Mouse (Mus musculus) monocyte, adult 2 months (primary cell): ENCODE results near the gene Cabp2.
A peak's percentile ranks its signal among the peaks of the same experiment; 100 is the strongest.

Experiments
- DNase-seq, 2 experiments: peaks; one replicate each; pipeline ENCODE4 v3.0.0; 2022; ENCODE audit warnings: low spot score in 2 of 2, low read depth in 1 of 2

Cabp2 gene

GRCm38 (mm10) chr19:4080511-4081009 lies 818 bp upstream of the Cabp2 start:
- no peak for DNase-seq

DNA sequence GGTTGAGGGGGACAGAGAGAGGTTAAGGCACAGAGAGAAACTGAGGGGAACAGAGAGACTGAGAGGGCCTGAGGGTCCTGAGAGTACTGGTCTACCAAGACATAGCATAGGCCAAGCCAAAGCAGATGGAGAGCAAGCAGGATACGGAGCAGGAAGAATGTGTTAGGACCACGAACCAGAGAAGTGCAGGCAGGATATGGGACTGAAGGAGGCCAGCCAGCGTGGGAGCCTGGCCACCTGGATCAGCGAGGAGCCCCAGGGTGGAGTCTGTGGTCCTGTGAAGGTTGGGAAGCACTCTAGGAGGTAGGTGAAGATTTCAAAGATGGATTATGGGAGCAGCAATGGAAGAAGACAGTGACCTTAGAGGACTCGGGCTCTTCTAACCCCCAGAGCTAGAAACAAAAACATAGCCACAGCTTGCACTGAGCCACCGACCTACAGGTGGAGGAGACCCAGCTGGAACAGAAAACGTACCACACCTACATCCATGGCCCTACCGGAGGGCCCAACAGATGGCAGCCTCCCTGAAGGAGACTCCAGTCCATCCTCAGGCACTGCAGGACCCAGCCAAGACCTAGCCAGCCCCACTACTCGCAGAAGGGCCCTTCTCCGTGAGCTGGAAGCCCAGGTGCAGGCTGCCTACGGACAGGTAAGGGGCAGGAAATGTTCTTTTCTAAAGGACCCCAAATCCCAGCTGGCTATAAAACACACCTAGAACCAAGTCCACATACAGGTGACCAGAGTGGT lies 1.0 kb downstream of the Cabp2 start:
- DNase-seq, result no peak

- no peak for DNase-seq
Observed at GRCm38 (mm10) chr19:4083316-4083715, 1.9 kb downstream of the Cabp2 start.

GRCm38 (mm10) chr19:4083826-4084225 lies 2.4 kb downstream of the Cabp2 start:
- no peak for DNase-seq

- no peak for DNase-seq
Observed at GRCm38 (mm10) chr19:4084984-4085383, 3.6 kb downstream of the Cabp2 start.

DNA sequence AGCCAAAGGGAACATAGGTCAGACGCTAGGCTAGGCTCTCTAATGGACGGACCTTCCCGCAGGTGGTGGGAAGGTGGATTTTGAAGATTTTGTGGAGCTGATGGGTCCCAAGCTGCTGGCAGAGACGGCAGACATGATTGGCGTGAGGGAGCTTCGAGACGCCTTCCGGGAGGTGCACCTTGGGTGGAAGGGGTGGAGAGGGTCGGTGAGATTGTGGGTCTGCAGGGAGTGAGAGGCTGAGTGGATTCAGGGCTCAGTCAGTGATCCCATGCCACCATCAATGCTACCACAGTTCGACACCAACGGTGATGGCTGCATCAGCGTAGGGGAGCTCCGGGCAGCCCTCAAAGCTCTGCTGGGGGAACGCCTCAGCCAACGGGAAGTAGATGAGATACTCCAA lies 4.8 kb downstream of the Cabp2 start:
- no peak for DNase-seq

- DNase-seq, result no peak
Observed at GRCm38 (mm10) chr19:4087090-4087489, 5.7 kb downstream of the Cabp2 start.

GRCm38 (mm10) chr19:4088146-4088545 lies 6.8 kb downstream of the Cabp2 start:
- DNase-seq, result no peak

DNA sequence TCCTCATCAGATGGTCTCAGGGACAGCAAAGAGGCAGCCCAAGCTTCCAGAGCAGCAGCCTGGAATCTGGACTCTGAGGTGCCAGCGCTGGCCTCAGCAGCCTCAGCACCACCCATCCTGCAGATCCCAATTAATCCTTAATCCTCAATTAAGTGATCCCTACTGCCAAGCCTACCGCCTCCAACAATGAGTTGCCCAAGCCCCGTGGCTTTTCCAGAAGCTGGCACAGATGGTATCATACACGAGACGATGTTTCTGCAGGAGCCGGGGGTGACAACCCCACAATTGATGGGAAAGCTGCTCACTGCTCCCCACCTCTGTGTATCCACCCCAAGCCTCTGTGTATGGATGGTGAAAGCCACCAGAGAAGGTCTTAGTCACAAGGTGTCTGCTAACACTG lies 7.8 kb downstream of the Cabp2 start:
- no peak for DNase-seq

GRCm38 (mm10) chr19:4090446-4090845 lies 9.1 kb downstream of the Cabp2 start:
- no peak for DNase-seq

- no peak for DNase-seq
Observed at GRCm38 (mm10) chr19:4091383-4091782, 10.0 kb downstream of the Cabp2 start.

DNA sequence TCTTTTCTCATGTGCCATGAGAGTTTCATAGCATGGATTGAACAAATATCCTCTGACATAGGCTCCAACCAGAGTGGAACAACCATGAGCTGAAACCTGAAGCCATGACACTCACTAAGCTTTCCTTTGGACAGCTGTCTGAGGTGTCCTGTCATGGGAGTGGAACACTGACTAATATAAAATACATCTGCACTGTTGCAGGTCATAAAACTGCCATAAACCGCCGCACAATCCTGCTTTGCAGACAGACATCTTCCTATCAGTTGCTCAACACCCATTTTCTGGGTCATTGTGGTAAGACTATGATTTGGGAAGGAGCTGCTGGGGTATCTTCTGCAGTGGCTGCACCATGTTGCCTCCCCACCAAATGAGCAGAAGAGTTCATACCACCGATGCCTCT lies 11.4 kb downstream of the Cabp2 start:
- DNase-seq, result no peak

GRCm38 (mm10) chr19:4093772-4094171 lies 12.4 kb downstream of the Cabp2 start:
- DNase-seq, result no peak

GRCm38 (mm10) chr19:4094348-4094747 lies 13.0 kb downstream of the Cabp2 start:
- no peak for DNase-seq

GRCm38 (mm10) chr19:4094774-4095303 lies 13.5 kb downstream of the Cabp2 start:
- no peak for DNase-seq

DNA sequence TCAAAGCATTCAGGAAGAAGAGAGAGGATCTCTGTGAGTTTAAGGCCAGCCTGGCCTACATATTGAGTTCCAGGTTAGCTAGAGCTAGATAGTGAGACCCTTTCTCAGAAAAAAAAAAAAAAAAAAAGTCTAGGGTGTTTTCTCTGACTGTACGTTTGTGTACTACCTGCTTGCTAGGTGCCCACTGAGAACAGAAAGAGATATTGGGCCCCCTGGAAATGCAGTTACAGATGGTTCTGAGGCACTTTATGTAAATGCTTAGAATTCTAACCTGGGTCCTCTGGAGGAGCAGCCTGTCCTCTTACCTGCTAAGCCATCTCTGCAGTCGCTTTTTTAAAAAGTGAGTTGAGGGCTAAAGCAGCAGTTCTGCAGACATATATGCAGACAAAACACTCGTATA lies 14.4 kb downstream of the Cabp2 start:
- DNase-seq, result no peak

DNA sequence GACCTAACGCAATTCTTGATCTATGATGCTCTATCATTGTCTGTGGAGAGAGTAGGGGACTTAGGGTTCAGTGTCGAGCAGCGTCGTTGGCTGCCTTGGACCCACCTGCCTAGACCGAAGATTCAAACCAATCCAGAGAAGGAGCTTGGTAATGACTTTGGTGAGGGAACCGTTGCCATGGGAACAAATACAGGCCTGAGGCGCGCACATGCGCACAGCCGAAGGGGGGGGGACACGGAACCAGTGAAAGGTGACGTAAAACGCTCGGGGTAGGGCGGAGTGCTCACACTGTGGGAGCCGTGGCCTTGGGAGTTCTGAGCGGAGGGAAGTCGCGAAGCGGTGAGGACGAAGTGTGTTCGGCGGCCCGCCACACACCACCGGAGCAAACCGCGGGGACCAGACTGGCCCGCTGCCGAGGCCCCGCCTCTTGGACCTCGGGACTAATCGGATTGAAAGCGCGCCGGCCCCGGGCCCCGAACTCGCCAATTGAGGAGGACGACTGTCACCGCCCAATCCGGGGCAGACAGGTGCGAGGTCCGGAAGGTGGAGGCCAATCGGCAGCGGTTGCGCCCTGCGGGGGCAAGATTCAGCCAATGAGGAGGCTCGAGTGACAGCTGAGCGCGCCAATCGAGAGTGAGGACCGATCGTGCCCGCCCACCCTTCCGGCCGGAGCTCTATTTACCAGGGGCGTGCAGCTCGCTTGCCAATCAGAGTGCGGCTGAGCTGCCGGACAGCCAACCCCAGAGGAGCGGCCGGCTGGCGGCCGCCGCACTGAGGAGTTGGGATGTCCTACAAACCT lies 15.5 kb downstream of the Cabp2 start, which contains the start of gene Cdk2ap2:
TSS of gene Cdk2ap2 (plus strand) at position 541 of the 799 bp plus-strand sequence.
- DNase-seq, result peak; percentile 99

- peak in 1 of 2 experiments; percentile 78 for DNase-seq
Observed at GRCm38 (mm10) chr19:4097441-4097825, 16.1 kb downstream of the Cabp2 start.

DNA sequence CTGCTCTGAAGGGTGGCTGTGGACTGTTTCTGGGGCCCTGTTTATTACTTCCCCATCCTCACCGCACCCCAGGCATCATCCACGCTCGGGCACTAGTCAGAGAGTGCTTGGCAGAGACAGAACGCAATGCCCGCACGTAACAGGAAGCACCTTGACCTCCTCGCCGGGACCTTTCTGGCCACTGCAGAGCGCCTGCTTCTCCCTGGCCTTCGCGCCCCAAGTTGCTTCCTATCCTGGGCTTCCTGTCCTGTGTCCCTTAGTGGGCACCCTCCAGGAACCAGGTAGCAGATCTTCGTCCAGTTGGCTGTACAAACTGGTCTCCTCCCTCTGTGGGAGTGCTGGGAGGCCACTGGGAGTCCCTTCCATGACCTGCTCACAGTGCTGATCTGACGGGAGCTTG lies 17.0 kb downstream of the Cabp2 start:
- DNase-seq, result peak in 1 of 2 experiments; percentile 25

- peak; percentile 79 to 88 for DNase-seq
Observed at GRCm38 (mm10) chr19:4099056-4099455, 17.7 kb downstream of the Cabp2 start.

- DNase-seq, result peak in 1 of 2 experiments; percentile 61
Observed at GRCm38 (mm10) chr19:4099837-4100717, 18.7 kb downstream of the Cabp2 start, which contains the start of gene Pitpnm1. TSS of gene Pitpnm1 (plus strand) at chr19:4099998.
